Mouse (Mus musculus) stomach, postnatal 0 days (tissue): ENCODE data around the gene Svs3b.
"Not testable (repeated sequence)": the region's sequence is repeated elsewhere in the genome, so short reads cannot be mapped to it uniquely, and the experiment has no call there.

ENCODE experiments used
- CTCF ChIP-seq: IDR thresholded peaks from 2 replicates; pipeline ENCODE4 v1.5.1; 2016; ENCODE audit warnings: antibody characterized with exemption, low read depth, mild to moderate bottlenecking, moderate library complexity
- EP300 ChIP-seq: optimal IDR thresholded peaks from 2 replicates; pipeline ENCODE3; 2016; ENCODE audit warnings: antibody characterized with exemption

GRCm38 (mm10) chr2:164256540-164256939 is at the start of gene Svs3b:
- TF ChIP-seq CTCF, EP300: not testable (repeated sequence)
